Mouse (Mus musculus): ENCODE data around the gene Zbtb8b. TPM values are rescaled to one million over a fixed set of nuclear protein-coding genes. Genes with fewer than 3 reads are reported as not detected.
"Not testable (repeated sequence)": the region's sequence is repeated elsewhere in the genome, so short reads cannot be mapped to it uniquely, and the experiment has no call there.

Zbtb8b gene
- not detected in 2 replicates for total RNA-seq (2017)

DNA sequence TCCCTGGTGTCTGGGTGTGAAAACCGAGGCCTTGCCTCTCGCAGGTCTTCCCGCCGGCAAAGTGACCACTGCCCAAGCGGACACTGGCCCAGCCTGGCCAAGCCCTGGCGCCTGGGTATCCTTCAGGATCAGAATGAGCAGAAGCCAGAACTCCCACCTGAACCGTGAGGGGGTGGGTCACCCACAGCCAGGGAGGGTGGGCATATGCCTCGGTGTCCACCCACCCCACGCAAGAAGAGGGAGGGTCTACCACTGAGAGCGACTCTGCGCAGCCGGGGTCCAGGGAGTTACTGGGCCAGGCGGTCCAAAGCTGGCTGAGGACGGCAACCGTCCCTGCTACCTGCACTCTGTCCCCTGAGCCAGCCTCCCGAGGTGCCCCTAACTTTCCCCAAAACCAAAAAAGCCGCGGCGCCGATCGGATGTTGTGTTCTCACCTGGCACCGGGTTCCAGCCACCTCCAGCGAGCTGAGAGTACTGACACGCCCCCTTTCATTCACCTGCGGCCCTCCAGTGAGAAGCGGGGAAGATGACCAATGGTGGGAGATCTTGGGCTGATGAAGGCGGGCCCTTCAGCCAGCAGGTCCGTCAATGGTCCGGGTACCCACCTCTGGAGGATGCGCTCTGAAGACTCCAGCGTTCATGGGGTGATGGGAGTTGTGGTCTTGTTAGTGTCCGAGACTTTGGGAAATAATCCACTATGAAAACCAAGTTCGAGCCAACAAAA lies at the start of gene Zbtb8b:
TSS of gene Zbtb8b (minus strand) at position 514 of the 724 bp plus-strand sequence.
- ATAC-seq (ENCODE audit: extremely low read depth, insufficient number of reproducible peaks, low FRiP score, poor library complexity, severe bottlenecking), result no peak

GRCm38 (mm10) chr4:129481090-129481489 lies 40.4 kb upstream of the Zbtb8b start:
- no peak for ATAC-seq (ENCODE audit: extremely low read depth, insufficient number of reproducible peaks, low FRiP score, poor library complexity, severe bottlenecking)

GRCm38 (mm10) chr4:129479863-129480262 lies 39.2 kb upstream of the Zbtb8b start:
- ATAC-seq (ENCODE audit: extremely low read depth, insufficient number of reproducible peaks, low FRiP score, poor library complexity, severe bottlenecking), result no peak

DNA sequence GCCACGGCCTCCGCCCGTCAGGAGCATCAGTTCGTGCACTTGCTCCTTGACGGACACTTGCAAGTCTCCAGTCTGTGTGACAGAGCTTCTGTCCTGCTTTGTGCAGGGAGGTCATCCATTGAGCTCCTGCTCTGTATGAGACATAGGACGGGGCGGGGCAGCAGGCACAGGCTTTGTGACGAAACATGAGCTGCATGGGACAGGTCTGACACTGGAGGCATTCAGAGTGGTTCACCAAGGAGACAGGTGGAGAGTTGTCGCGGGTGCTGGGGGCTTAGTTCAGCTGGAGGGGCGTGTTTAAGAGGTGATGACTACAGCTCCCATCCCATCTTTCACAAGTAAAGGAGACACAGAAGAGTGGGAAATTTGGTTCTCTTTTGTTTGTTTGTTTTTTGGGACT lies 35.4 kb upstream of the Zbtb8b start:
- no peak for ATAC-seq (ENCODE audit: extremely low read depth, insufficient number of reproducible peaks, low FRiP score, poor library complexity, severe bottlenecking)

DNA sequence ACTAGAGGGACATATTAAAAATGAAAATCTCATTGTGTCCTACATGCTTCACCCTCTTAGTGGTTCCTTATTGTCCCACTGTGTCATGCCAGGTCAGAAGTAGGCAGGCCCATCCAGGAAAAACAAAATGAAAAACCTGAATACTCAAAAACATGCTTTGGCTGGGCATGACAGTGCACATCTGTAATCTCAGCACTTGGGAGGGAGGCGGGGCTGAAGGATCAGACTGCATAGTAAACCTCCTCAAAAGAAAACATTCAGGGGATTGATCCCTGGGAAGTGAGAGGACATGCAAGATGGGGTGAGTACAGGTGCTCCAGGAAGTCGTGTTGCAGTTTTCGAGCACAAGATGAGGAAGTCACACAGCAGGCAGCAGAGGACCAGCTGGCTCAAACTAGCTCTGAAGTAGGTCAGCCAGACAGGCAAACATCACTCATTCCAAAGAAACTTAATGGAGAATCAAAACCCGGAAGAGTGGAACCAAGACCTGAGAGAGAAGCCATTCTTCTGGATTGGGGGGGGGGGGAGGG lies 23.7 kb upstream of the Zbtb8b start:
- ATAC-seq (ENCODE audit: extremely low read depth, insufficient number of reproducible peaks, low FRiP score, poor library complexity, severe bottlenecking), result no peak

GRCm38 (mm10) chr4:129463097-129464059 lies 22.7 kb upstream of the Zbtb8b start:
- no peak for ATAC-seq (ENCODE audit: extremely low read depth, insufficient number of reproducible peaks, low FRiP score, poor library complexity, severe bottlenecking)

DNA sequence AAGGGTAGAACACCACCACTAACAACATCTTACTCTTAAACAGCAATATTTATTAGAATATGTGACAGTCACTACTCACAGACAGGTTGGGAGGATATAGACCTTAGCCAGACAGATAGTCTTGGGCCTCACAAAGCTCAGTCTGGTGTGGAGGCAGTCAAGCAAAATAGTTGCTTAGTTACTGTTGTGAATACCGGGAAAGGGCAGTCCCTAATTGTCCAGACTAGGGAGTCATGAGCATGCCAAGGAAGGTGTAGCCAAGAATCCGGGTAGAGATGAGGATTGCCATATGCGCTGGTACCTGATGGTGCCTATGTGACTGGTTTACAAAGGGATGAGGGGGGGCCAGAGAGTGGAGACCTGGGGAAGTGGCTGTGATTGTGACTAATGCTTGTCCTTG lies 21.5 kb upstream of the Zbtb8b start:
- ATAC-seq (ENCODE audit: extremely low read depth, insufficient number of reproducible peaks, low FRiP score, poor library complexity, severe bottlenecking), result no peak

GRCm38 (mm10) chr4:129461183-129461960 lies 20.7 kb upstream of the Zbtb8b start, which contains the start of gene Bsdc1:
Bsdc1 (plus strand) TSS chr4:129461581.
- peak; percentile 95 for ATAC-seq (ENCODE audit: extremely low read depth, insufficient number of reproducible peaks, low FRiP score, poor library complexity, severe bottlenecking)

GRCm38 (mm10) chr4:129460827-129461182 lies 20.2 kb upstream of the Zbtb8b start:
- no peak for ATAC-seq (ENCODE audit: extremely low read depth, insufficient number of reproducible peaks, low FRiP score, poor library complexity, severe bottlenecking)

GRCm38 (mm10) chr4:129459726-129460125 lies 19.1 kb upstream of the Zbtb8b start:
- no peak for ATAC-seq (ENCODE audit: extremely low read depth, insufficient number of reproducible peaks, low FRiP score, poor library complexity, severe bottlenecking)

DNA sequence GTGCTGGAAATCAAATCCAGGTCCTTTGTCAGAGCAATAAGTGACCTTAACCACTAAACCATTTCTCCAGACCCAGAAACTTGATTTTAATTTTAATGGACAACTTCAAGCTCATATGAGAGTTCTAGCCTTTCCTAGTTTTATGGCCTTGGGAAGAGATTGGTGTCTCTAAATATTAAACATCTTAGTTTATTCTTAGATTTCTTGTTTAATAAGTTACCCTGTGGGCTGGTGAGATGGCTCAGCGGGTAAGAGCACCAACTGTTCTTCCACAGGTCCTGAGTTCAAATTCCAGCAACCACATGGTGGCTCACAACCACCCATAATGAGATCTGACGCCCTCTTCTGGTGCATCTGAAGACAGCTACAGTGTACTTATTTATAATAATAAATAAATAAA lies 16.7 kb upstream of the Zbtb8b start:
- not testable (repeated sequence) for ATAC-seq (ENCODE audit: extremely low read depth, insufficient number of reproducible peaks, low FRiP score, poor library complexity, severe bottlenecking)

DNA sequence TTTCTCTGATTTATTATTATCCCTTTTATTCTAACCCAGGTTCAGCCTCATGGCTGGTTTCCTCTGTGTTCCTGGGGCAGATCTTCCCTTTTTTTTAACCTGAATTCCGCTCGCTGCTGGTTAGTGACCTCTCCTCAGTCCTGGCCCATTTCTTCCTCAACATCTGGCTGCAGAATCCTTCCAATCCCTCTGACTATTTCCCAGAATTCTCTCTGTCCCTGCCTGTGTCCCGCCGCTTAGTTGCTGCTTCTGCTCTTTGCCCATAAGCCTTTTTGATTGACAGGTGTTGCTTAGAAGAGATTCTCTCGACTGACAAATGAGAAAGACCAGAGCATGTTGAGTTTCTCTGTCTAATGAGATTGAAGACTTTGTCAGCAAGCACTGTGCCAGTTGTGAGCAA lies 15.5 kb upstream of the Zbtb8b start:
- ATAC-seq (ENCODE audit: extremely low read depth, insufficient number of reproducible peaks, low FRiP score, poor library complexity, severe bottlenecking), result no peak

DNA sequence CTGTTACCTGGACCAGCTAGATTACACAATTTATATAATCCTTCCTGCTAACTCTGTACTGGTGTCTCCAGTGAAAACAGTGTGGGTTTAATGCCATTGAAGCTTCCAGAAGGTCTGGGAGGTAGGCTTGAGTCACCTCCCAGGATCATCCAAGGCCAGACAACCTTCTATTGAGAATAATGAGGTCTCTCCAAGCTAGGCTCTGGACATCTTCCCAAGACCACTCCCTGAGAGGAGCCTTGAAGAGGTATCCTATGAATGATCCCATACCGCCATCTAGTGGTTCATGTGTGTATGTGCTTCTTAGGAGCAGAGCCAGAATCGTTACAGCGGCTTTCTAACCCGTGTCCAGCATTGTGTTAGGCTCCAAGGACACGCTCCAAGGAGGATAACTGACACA lies 14.6 kb upstream of the Zbtb8b start:
- peak; percentile 98 for ATAC-seq (ENCODE audit: extremely low read depth, insufficient number of reproducible peaks, low FRiP score, poor library complexity, severe bottlenecking)

DNA sequence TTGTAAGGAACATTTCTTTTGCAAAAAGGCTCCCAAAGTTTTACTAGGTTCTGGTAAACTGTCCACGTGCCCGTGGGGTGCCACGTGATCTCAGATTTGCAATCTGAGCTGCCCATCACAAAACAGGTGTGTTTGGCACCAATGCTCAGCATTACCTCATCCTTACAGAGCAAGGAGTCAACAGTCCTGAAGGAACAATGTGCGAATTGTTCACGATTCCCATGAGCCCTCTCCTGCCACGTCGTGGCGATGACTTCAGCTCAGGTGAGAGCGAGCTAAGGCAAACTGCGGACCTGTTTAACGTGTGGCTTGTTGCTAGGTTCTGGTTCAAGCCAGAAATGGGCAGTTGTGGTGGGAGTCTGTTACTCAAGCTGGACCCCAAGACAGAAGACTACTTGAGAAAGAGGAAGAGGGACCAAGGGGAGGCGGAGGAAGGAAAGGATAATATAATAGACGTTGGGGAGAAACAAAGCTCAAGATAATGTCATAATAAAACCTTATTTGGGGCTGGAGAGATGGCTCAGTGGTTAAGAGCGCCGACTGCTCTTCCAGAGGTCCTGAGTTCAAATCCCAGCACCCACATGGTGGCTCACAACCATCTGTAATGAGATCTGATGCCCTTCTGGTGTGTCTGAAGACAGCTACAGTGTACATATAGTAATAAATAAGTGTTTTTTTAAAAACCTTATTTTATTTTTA lies 11.0 kb upstream of the Zbtb8b start:
- ATAC-seq (ENCODE audit: extremely low read depth, insufficient number of reproducible peaks, low FRiP score, poor library complexity, severe bottlenecking), result no peak

GRCm38 (mm10) chr4:129450851-129451250 lies 10.2 kb upstream of the Zbtb8b start:
- ATAC-seq (ENCODE audit: extremely low read depth, insufficient number of reproducible peaks, low FRiP score, poor library complexity, severe bottlenecking), result no peak

DNA sequence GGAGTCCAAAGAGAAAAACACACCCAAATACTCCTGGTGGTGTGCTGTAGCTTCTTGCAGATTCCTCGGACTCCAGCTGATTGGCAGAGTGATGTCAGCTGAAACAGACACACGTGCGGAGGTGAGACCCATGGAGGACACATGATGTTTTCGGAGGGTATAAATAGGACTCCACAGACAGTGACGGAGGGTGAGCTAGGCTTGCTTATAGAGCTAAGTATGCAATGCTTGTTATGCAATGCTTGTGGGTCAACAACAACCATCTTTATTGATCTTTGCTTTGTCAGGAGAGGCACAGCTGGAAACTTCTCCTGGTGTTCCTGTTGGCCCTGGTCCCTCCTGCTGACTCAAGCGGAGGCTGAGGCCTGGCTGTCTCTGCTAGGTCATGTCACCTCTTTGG lies 8.1 kb upstream of the Zbtb8b start:
- no peak for ATAC-seq (ENCODE audit: extremely low read depth, insufficient number of reproducible peaks, low FRiP score, poor library complexity, severe bottlenecking)

GRCm38 (mm10) chr4:129447778-129448563 lies 7.3 kb upstream of the Zbtb8b start:
- no peak for ATAC-seq (ENCODE audit: extremely low read depth, insufficient number of reproducible peaks, low FRiP score, poor library complexity, severe bottlenecking)

DNA sequence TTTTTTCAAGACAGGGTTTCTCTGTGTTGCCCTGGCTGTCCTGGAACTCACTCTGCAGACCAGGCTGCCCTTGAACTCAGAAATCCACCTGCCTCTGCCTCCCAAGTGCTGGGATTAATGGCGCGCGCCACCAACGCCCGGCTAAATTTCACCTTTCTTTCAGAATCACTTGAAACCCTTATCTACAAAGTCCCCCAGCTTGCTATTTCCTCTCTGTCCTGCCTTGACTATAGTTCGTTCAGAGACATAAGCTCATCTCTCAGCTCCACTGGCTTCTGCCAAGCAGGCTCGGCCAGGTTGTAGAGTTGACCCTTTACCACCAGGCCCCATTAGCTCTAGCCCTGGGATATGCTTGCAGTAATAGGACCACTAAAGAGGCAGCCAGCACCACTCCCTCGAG lies 6.7 kb upstream of the Zbtb8b start:
- ATAC-seq (ENCODE audit: extremely low read depth, insufficient number of reproducible peaks, low FRiP score, poor library complexity, severe bottlenecking), result no peak
